Mouse (Mus musculus): ENCODE measurements around the gene Samd4. TPM values are rescaled to one million over a fixed set of nuclear protein-coding genes. Genes with fewer than 3 reads are reported as not detected.
A peak's percentile ranks its signal among the peaks of the same experiment; 100 is the strongest.

Samd4 gene
- total RNA-seq, 4 experiments from 2014 or later: 14.5 to 19.9 (median 17.1) TPM

GRCm38 (mm10) chr14:47058969-47059368 is 176.3 kb downstream of the Samd4 start:
- DNase-seq (ENCODE audit: low spot score in 2 of 2): no peak

- no peak for DNase-seq (ENCODE audit: low spot score in 2 of 2)
Observed at GRCm38 (mm10) chr14:47065067-47065466, 182.4 kb downstream of the Samd4 start.

- DNase-seq (ENCODE audit: low spot score in 2 of 2): no peak
Observed at GRCm38 (mm10) chr14:47066901-47067300, 184.2 kb downstream of the Samd4 start.

- no peak for DNase-seq (ENCODE audit: low spot score in 2 of 2)
Observed at GRCm38 (mm10) chr14:47074045-47074666, 191.5 kb downstream of the Samd4 start.

- DNase-seq (ENCODE audit: low spot score in 2 of 2): no peak
Observed at GRCm38 (mm10) chr14:47075010-47075677, 192.5 kb downstream of the Samd4 start.

GRCm38 (mm10) chr14:47075856-47076255 is 193.2 kb downstream of the Samd4 start:
- DNase-seq (ENCODE audit: low spot score in 2 of 2): no peak

- DNase-seq (ENCODE audit: low spot score in 2 of 2): no peak
Observed at GRCm38 (mm10) chr14:47076956-47077575, 194.4 kb downstream of the Samd4 start.

GRCm38 (mm10) chr14:47077576-47077970 is 194.9 kb downstream of the Samd4 start:
- DNase-seq (ENCODE audit: low spot score in 2 of 2): no peak

- DNase-seq (ENCODE audit: low spot score in 2 of 2): no peak
Observed at GRCm38 (mm10) chr14:47079911-47080310, 197.3 kb downstream of the Samd4 start.

- DNase-seq (ENCODE audit: low spot score in 2 of 2): no peak
Observed at GRCm38 (mm10) chr14:47083311-47083710, 200.7 kb downstream of the Samd4 start.

- DNase-seq (ENCODE audit: low spot score in 2 of 2): no peak
Observed at GRCm38 (mm10) chr14:47083838-47084237, 201.2 kb downstream of the Samd4 start.

- DNase-seq (ENCODE audit: low spot score in 2 of 2): no peak
Observed at GRCm38 (mm10) chr14:47084686-47085085, 202.0 kb downstream of the Samd4 start.

GRCm38 (mm10) chr14:47086123-47086522 is 203.5 kb downstream of the Samd4 start:
- DNase-seq (ENCODE audit: low spot score in 2 of 2): no peak

GRCm38 (mm10) chr14:47086743-47087142 is 204.1 kb downstream of the Samd4 start:
- peak; percentile 19 to 40 for DNase-seq (ENCODE audit: low spot score in 2 of 2)

- DNase-seq (ENCODE audit: low spot score in 2 of 2): peak; percentile 27 to 75
Observed at GRCm38 (mm10) chr14:47087182-47087581, 204.5 kb downstream of the Samd4 start.

- DNase-seq (ENCODE audit: low spot score in 2 of 2): no peak
Observed at GRCm38 (mm10) chr14:47087669-47088250, 205.1 kb downstream of the Samd4 start.

GRCm38 (mm10) chr14:47088339-47088738 is 205.7 kb downstream of the Samd4 start:
- no peak for DNase-seq (ENCODE audit: low spot score in 2 of 2)

- no peak for DNase-seq (ENCODE audit: low spot score in 2 of 2)
Observed at GRCm38 (mm10) chr14:47089153-47089552, 206.5 kb downstream of the Samd4 start.

- no peak for DNase-seq (ENCODE audit: low spot score in 2 of 2)
Observed at GRCm38 (mm10) chr14:47091908-47092307, 209.3 kb downstream of the Samd4 start.

- DNase-seq (ENCODE audit: low spot score in 2 of 2): peak; percentile 40 to 51
Observed at GRCm38 (mm10) chr14:47093355-47093792, 210.7 kb downstream of the Samd4 start.

GRCm38 (mm10) chr14:47095036-47095435 is 212.4 kb downstream of the Samd4 start:
- DNase-seq (ENCODE audit: low spot score in 2 of 2): no peak

GRCm38 (mm10) chr14:47096357-47096756 is 213.7 kb downstream of the Samd4 start:
- DNase-seq (ENCODE audit: low spot score in 2 of 2): peak; percentile 14 to 26

All from layer of hippocampus, adult 8-10 months (tissue).